Mouse (Mus musculus) embryo, embryonic 10 days (tissue): Measurements from ENCODE around the gene Actbl2.

ENCODE experiments used
- DNase-seq: peaks from one replicate; pipeline ENCODE4 v3.0.0-alpha.2; 2015; ENCODE audit warnings: low spot score

The Actbl2 gene

GRCm38 (mm10) chr13:111269789-111270335 is 15.0 kb downstream of the Actbl2 start:
- no peak for DNase-seq

- DNase-seq = no peak
Measured at GRCm38 (mm10) chr13:111271868-111272267, 17.1 kb downstream of the Actbl2 start.

- no peak for DNase-seq
Measured at GRCm38 (mm10) chr13:111286461-111287385, 31.9 kb downstream of the Actbl2 start.

- DNase-seq = no peak
Measured at GRCm38 (mm10) chr13:111291161-111291957, 36.5 kb downstream of the Actbl2 start.

- peak; percentile 28 for DNase-seq
Measured at GRCm38 (mm10) chr13:111291958-111292493, 37.2 kb downstream of the Actbl2 start.

- no peak for DNase-seq
Measured at GRCm38 (mm10) chr13:111293478-111293877, 38.7 kb downstream of the Actbl2 start.

- DNase-seq = peak; percentile 1
Measured at GRCm38 (mm10) chr13:111294965-111295494, 40.2 kb downstream of the Actbl2 start.

- DNase-seq = no peak
Measured at GRCm38 (mm10) chr13:111296029-111296428, 41.2 kb downstream of the Actbl2 start.

GRCm38 (mm10) chr13:111297614-111298013 is 42.8 kb downstream of the Actbl2 start:
- no peak for DNase-seq

GRCm38 (mm10) chr13:111299145-111299713 is 44.4 kb downstream of the Actbl2 start:
- DNase-seq = no peak

- no peak for DNase-seq
Measured at GRCm38 (mm10) chr13:111300846-111301245, 46.0 kb downstream of the Actbl2 start.

- DNase-seq = no peak
Measured at GRCm38 (mm10) chr13:111301431-111301830, 46.6 kb downstream of the Actbl2 start.

GRCm38 (mm10) chr13:111304194-111304593 is 49.4 kb downstream of the Actbl2 start:
- no peak for DNase-seq

GRCm38 (mm10) chr13:111304736-111305135 is 49.9 kb downstream of the Actbl2 start:
- DNase-seq = no peak
